Mouse (Mus musculus) liver, embryonic 12.5 days (tissue): ENCODE results near the gene Ppfibp2. TPM values are rescaled to one million over a fixed set of nuclear protein-coding genes. Genes with fewer than 3 reads are reported as not detected.

Experiments used
- ATAC-seq: fragments of 200-750 bp; cut with Nextera tagmentation; 2 replicates; pipeline ENCODE4 v1.8.0; 2017; ENCODE audit warnings: moderate number of reproducible peaks, mild to moderate bottlenecking, moderate library complexity
- H3K27ac ChIP-seq: fragments of 300-500 bp; sonication (generic); 2 replicates; pipeline ENCODE4 v1.5.1; 2016; ENCODE audit warnings: mild to moderate bottlenecking
- H3K27me3 ChIP-seq: fragments of 300-500 bp; sonication (generic); replicated peaks from 2 replicates; pipeline ENCODE4 v1.6.1; 2016; ENCODE audit warnings: mild to moderate bottlenecking, moderate library complexity
- H3K36me3 ChIP-seq: fragments of 300-500 bp; sonication (generic); 2 replicates; pipeline ENCODE4 v1.6.1; 2016; ENCODE audit warnings: mild to moderate bottlenecking, moderate library complexity
- H3K4me1 ChIP-seq: fragments of 300-500 bp; sonication (generic); 2 replicates; pipeline ENCODE4 v1.6.1; 2016
- H3K4me2 ChIP-seq: fragments of 300-500 bp; sonication (generic); 2 replicates; pipeline ENCODE4 v1.6.1; 2016; ENCODE audit warnings: mild to moderate bottlenecking, moderate library complexity
- H3K4me3 ChIP-seq: fragments of 300-500 bp; sonication (generic); 2 replicates; pipeline ENCODE4 v1.5.1; 2016; ENCODE audit warnings: mild to moderate bottlenecking, moderate library complexity
- H3K9ac ChIP-seq: fragments of 300-500 bp; sonication (generic); 2 replicates; pipeline ENCODE4 v1.6.1; 2016; ENCODE audit warnings: mild to moderate bottlenecking, moderate library complexity
- H3K9me3 ChIP-seq: fragments of 300-500 bp; sonication (generic); replicated peaks from 2 replicates; pipeline ENCODE4 v1.6.1; 2016; ENCODE audit warnings: mild to moderate bottlenecking, moderate library complexity
- WGBS: fragments of 180-500 bp; shearing (Covaris S2); methylation state at CpG from one replicate; pipeline ENCODE4 v1.1.7; 2016; ENCODE audit not compliant: insufficient replicate concordance; 5-methylcytosine and 5-hydroxymethylcytosine counted together
- polyA plus RNA-seq: library from polyadenylated mRNA; unstranded; fragments of >200 nt; fragmentation: Nextera tagmentation; extraction: Ambion mirVana; gene quantifications from 2 replicates; pipeline ENCODE4 v1.2.1, GENCODE M21; 2016

Ppfibp2 gene
- polyA plus RNA-seq, 1 experiment from 2014 or later, result 3.9 TPM

GRCm38 (mm10) chr7:107618028-107618992 is 23.3 kb downstream of the Ppfibp2 start:
- 35% methylated on average over 10 of the region's 11 CpGs for WGBS
- no peak overlapping the region for H3K27ac ChIP-seq
- no peak for ATAC-seq

GRCm38 (mm10) chr7:107619225-107619624 is 24.2 kb downstream of the Ppfibp2 start:
- H3K4me3 ChIP-seq, result no peak overlapping the region
- 0 out of 2 replicates have a peak, but pooled peaks cover 5% of the 10 kb centered on the region for H3K4me1 ChIP-seq
- WGBS, result 66% methylated on average over 4 of the region's 4 CpGs
- no peaks in the 10 kb centered on the region for H3K9me3 ChIP-seq
- no peak overlapping the region for H3K9ac ChIP-seq
- H3K4me2 ChIP-seq, result no peak overlapping the region
- no peak overlapping the region for H3K27ac ChIP-seq
- H3K27me3 ChIP-seq, result no peaks in the 10 kb centered on the region
- no peak for ATAC-seq
- no peaks in the 10 kb centered on the region for H3K36me3 ChIP-seq

More at GRCm38 (mm10) chr7:107618028-107618992, 23.3 kb downstream of the Ppfibp2 start:
- Histone ChIP-seq H3K4me2 (no peak overlapping the region), H3K36me3 (no peaks in the 10 kb centered on the region), H3K4me1 (0 out of 2 replicates have a peak, but pooled peaks cover 5% of the 10 kb centered on the region), H3K9me3 (no peaks in the 10 kb centered on the region), H3K27me3 (no peaks in the 10 kb centered on the region), H3K4me3 (no peak overlapping the region), H3K9ac (no peak overlapping the region)

DNA sequence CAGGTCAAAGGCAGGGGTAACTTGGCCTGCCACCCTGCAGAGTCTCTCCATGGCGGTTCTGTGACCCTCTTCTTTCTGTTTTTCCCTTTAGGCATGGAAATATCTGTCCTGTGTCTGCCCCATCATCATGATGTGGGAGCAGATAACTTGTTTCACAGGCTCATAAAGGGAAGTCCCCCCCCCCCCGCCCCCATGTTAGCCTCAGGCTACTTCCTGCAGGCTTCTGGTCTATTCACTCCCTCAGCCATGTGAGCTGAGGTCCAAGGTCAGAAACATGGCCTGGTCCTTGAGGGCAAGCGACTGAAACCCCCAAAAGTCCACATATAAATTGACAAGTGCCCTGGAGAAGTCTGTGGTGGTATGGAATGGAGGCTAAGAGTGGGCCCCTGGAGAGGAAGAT is 25.1 kb downstream of the Ppfibp2 start:
- no peak for ATAC-seq
- H3K4me2 ChIP-seq, result no peak overlapping the region
- no peaks in the 10 kb centered on the region for H3K36me3 ChIP-seq
- WGBS, result 34% methylated on average over 3 of the region's 3 CpGs
- no peak overlapping the region for H3K27ac ChIP-seq
- H3K9me3 ChIP-seq, result no peaks in the 10 kb centered on the region
- no peak overlapping the region for H3K4me3 ChIP-seq
- no peak overlapping the region for H3K9ac ChIP-seq
- 0 out of 2 replicates have a peak, but pooled peaks cover 5% of the 10 kb centered on the region for H3K4me1 ChIP-seq
- H3K27me3 ChIP-seq, result no peaks in the 10 kb centered on the region

DNA sequence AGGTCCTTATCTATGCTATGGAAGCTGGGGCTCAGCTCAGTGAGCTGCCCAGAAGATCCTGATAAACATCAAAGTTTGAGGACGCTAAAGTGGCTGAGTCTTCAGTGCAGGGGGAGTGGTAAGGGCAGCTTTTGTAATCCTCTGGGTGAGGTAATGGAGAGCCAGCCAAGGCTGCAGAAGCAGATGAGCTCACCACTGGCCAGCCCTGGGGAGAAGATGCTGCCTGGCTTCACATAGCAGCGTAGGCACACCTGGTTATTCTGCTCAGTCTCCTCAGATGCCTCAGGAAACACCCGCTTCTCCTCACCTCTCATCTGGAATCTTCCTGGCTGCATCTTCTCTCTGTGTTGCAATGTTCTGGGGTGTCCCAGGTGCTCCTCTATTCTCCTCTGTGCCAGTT is 29.4 kb downstream of the Ppfibp2 start:
- Histone ChIP-seq H3K27ac (no peak overlapping the region), H3K9ac (no peak overlapping the region), H3K36me3 (no peaks in the 10 kb centered on the region), H3K9me3 (no peaks in the 10 kb centered on the region), H3K4me1 (0 out of 2 replicates have a peak, but pooled peaks cover 9% of the 10 kb centered on the region), H3K27me3 (no peaks in the 10 kb centered on the region), H3K4me3 (no peak overlapping the region), H3K4me2 (no peak overlapping the region)
- 37% methylated on average over 3 of the region's 3 CpGs for WGBS
- ATAC-seq, result 0 out of 2 replicates have a peak, but pooled peaks have one; percentile 24

DNA sequence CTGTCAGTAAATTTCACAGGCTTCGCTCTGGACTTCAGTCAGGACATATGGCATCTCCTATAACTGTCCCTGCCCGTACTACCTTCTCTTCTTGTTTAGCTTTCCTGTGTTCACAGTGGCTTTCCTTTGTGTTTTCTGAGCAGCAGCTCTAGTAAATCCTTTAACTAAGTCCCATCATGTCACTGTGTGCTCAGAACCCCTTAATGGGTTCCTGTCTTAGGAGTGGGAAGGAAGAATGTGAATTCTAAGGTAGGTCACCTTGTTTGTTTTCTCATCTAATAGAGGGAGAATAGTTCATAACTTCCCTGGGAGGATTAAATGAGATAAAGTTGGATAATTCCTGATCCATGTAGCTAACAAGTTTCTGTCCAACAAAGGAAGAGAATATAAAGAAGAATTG is 30.1 kb downstream of the Ppfibp2 start, which contains the start of gene 5330417H12Rik:
TSS of gene 5330417H12Rik (minus strand) at position 101 of the 400 bp plus-strand sequence.
- no peak for ATAC-seq
- no peaks in the 10 kb centered on the region for H3K9me3 ChIP-seq
- no peak within 1 kb of the TSS for H3K27ac ChIP-seq
- H3K4me1 ChIP-seq, result 0 out of 2 replicates have a peak, but pooled peaks cover 6% of the 10 kb centered on the region
- H3K27me3 ChIP-seq, result no peaks in the 10 kb centered on the region
- no peak within 1 kb of the TSS for H3K9ac ChIP-seq
- H3K4me3 ChIP-seq, result no peak within 1 kb of the TSS
- no peak within 1 kb of the TSS for H3K4me2 ChIP-seq
- H3K36me3 ChIP-seq, result no peaks in the 10 kb centered on the region
- 82% methylated on average over 2 of the region's 2 CpGs for WGBS

GRCm38 (mm10) chr7:107625781-107626180 is 30.8 kb downstream of the Ppfibp2 start:
- H3K9ac ChIP-seq, result no peak overlapping the region
- H3K4me2 ChIP-seq, result no peak overlapping the region
- no peak overlapping the region for H3K27ac ChIP-seq
- no peaks in the 10 kb centered on the region for H3K27me3 ChIP-seq
- 60% methylated on average over 6 of the region's 6 CpGs for WGBS
- ATAC-seq, result no peak
- no peak overlapping the region for H3K4me3 ChIP-seq
- H3K36me3 ChIP-seq, result no peaks in the 10 kb centered on the region
- no peaks in the 10 kb centered on the region for H3K9me3 ChIP-seq
- H3K4me1 ChIP-seq, result 0 out of 2 replicates have a peak, but pooled peaks cover 4% of the 10 kb centered on the region

- H3K4me3 ChIP-seq, result no peak overlapping the region
- ATAC-seq, result no peak
- no peaks in the 10 kb centered on the region for H3K36me3 ChIP-seq
- no peak overlapping the region for H3K4me2 ChIP-seq
- H3K4me1 ChIP-seq, result 0 out of 2 replicates have a peak, but pooled peaks cover 4% of the 10 kb centered on the region
- H3K9ac ChIP-seq, result no peak overlapping the region
- no peaks in the 10 kb centered on the region for H3K27me3 ChIP-seq
- no peaks in the 10 kb centered on the region for H3K9me3 ChIP-seq
- H3K27ac ChIP-seq, result no peak overlapping the region
Observed at GRCm38 (mm10) chr7:107628383-107628782, 33.4 kb downstream of the Ppfibp2 start.

DNA sequence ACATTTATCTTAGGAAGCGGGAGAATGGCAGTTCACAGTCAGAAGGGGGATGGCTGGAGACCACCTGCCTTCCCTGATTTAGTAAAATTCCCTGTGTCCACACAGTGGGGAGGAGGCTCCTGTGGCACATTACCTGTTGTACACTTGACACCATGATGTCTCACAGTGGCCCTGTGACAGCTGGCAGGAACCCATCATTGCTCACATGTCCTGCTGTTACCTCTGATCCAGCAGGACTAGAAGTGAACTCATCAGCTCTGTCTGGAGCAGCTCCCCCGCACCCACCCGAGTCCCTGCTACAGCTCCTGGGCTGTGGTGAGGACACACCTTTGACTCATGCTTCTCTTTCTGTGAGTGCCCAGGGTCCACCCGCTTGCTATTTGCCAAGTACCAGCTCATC is 38.2 kb downstream of the Ppfibp2 start:
- ATAC-seq, result no peak
- Histone ChIP-seq H3K36me3 (no peaks in the 10 kb centered on the region), H3K4me2 (no peak overlapping the region), H3K4me3 (no peak overlapping the region), H3K4me1 (no peaks in the 10 kb centered on the region), H3K27me3 (no peaks in the 10 kb centered on the region), H3K27ac (no peak overlapping the region), H3K9me3 (no peaks in the 10 kb centered on the region), H3K9ac (no peak overlapping the region)
- WGBS, result 83% methylated on average over 4 of the region's 4 CpGs

- no peak overlapping the region for H3K27ac ChIP-seq
- ATAC-seq, result no peak
Observed at GRCm38 (mm10) chr7:107637398-107637797, 42.4 kb downstream of the Ppfibp2 start.

DNA sequence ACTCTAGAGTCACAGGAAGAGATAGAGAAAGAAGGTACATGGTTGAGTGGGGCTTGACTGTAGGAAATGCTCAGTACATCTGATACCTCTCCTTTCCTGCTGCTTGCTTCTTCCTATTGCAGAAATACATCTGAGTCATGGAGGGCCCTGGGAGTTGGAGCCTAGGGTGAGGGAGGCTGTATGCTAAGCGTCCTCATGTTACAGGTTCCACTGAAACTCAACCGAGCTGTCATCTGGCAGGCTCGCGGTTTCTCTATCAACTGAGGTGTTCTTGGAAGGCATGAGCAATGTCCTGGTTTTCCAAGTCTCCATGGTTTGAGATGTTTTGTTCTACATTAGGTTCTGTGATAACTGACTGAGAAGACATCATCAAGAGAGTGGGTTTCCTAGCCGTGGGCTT is 43.0 kb downstream of the Ppfibp2 start:
- H3K27me3 ChIP-seq, result no peaks in the 10 kb centered on the region
- ATAC-seq, result no peak
- no peaks in the 10 kb centered on the region for H3K4me1 ChIP-seq
- no peak overlapping the region for H3K4me3 ChIP-seq
- 75% methylated on average over 5 of the region's 5 CpGs for WGBS
- H3K9me3 ChIP-seq, result no peaks in the 10 kb centered on the region
- H3K36me3 ChIP-seq, result no peaks in the 10 kb centered on the region
- no peak overlapping the region for H3K9ac ChIP-seq
- no peak overlapping the region for H3K4me2 ChIP-seq
- H3K27ac ChIP-seq, result no peak overlapping the region

More at GRCm38 (mm10) chr7:107637398-107637797, 42.4 kb downstream of the Ppfibp2 start:
- Histone ChIP-seq H3K4me1 (no peaks in the 10 kb centered on the region), H3K4me3 (no peak overlapping the region), H3K4me2 (no peak overlapping the region), H3K9ac (no peak overlapping the region), H3K9me3 (no peaks in the 10 kb centered on the region), H3K36me3 (no peaks in the 10 kb centered on the region), H3K27me3 (no peaks in the 10 kb centered on the region)
- WGBS, result 66% methylated on average over 7 of the region's 7 CpGs

- Histone ChIP-seq H3K9me3 (peaks cover 4% of the 10 kb centered on the region; the same call in 1 of the 2 replicates), H3K27ac (no peak overlapping the region), H3K36me3 (no peaks in the 10 kb centered on the region), H3K9ac (no peak overlapping the region), H3K27me3 (no peaks in the 10 kb centered on the region), H3K4me2 (no peak overlapping the region), H3K4me3 (no peak overlapping the region), H3K4me1 (no peaks in the 10 kb centered on the region)
- peak; percentile 35 for ATAC-seq
- WGBS, result 66% methylated on average over 7 of the region's 7 CpGs
Observed at GRCm38 (mm10) chr7:107642586-107643275, 47.7 kb downstream of the Ppfibp2 start.

GRCm38 (mm10) chr7:107644987-107645386 is 50.0 kb downstream of the Ppfibp2 start:
- H3K27ac ChIP-seq, result no peak overlapping the region
- no peaks in the 10 kb centered on the region for H3K36me3 ChIP-seq
- no peaks in the 10 kb centered on the region for H3K4me1 ChIP-seq
- no peak overlapping the region for H3K9ac ChIP-seq
- H3K4me3 ChIP-seq, result no peak overlapping the region
- no peak overlapping the region for H3K4me2 ChIP-seq
- no peak for ATAC-seq
- H3K9me3 ChIP-seq, result peaks cover 4% of the 10 kb centered on the region; the same call in 1 of the 2 replicates
- 74% methylated on average over 2 of the region's 2 CpGs for WGBS
- H3K27me3 ChIP-seq, result no peaks in the 10 kb centered on the region
